Mouse (Mus musculus): ENCODE data around the gene Ramp3. TPM values are rescaled to one million over a fixed set of nuclear protein-coding genes. Genes with fewer than 3 reads are reported as not detected.

Gene Ramp3
- polyA plus RNA-seq, 1 experiment from 2014 or later, result 30.6 TPM

GRCm38 (mm10) chr11:6698281-6698680 lies 40.0 kb downstream of the Ramp3 start:
- 83% methylated on average over 10 of the region's 10 CpGs for WGBS
- Histone ChIP-seq H3K4me3 (ENCODE audit: low read length) (no peak overlapping the region), H3K9ac (ENCODE audit: low read depth, low read length) (no peak overlapping the region), H3K36me3 (ENCODE audit: control insufficient read depth, insufficient read depth, low read length) (no peaks in the 10 kb centered on the region), H3K4me1 (ENCODE audit: control insufficient read depth, insufficient read depth, low read depth, low read length) (no peaks in the 10 kb centered on the region), H3K27me3 (replicated peaks; ENCODE audit: control insufficient read depth, insufficient read depth, low read length) (no peaks in the 10 kb centered on the region), H3K27ac (ENCODE audit: low read depth, low read length) (no peak overlapping the region), H3K9me3 (ENCODE audit: control insufficient read depth, low read length) (no peaks in the 10 kb centered on the region), H3K4me2 (ENCODE audit: low read length) (no peak overlapping the region)
- ATAC-seq, result no peak

- Histone ChIP-seq H3K4me1 (ENCODE audit: control insufficient read depth, insufficient read depth, low read depth, low read length) (no peaks in the 10 kb centered on the region), H3K27ac (ENCODE audit: low read depth, low read length) (no peak overlapping the region), H3K36me3 (ENCODE audit: control insufficient read depth, insufficient read depth, low read length) (no peaks in the 10 kb centered on the region), H3K9ac (ENCODE audit: low read depth, low read length) (no peak overlapping the region), H3K27me3 (replicated peaks; ENCODE audit: control insufficient read depth, insufficient read depth, low read length) (no peaks in the 10 kb centered on the region), H3K4me2 (ENCODE audit: low read length) (no peak overlapping the region), H3K9me3 (ENCODE audit: control insufficient read depth, low read length) (no peaks in the 10 kb centered on the region), H3K4me3 (ENCODE audit: low read length) (no peak overlapping the region)
- no peak for ATAC-seq
- WGBS, result 59% methylated on average over 3 of the region's 3 CpGs
Measured at GRCm38 (mm10) chr11:6702258-6702657, 43.9 kb downstream of the Ramp3 start.

GRCm38 (mm10) chr11:6704851-6705250 lies 46.5 kb downstream of the Ramp3 start:
- H3K4me3 ChIP-seq (ENCODE audit: low read length), result no peak overlapping the region
- H3K36me3 ChIP-seq (ENCODE audit: control insufficient read depth, insufficient read depth, low read length), result no peaks in the 10 kb centered on the region
- H3K4me1 ChIP-seq (ENCODE audit: control insufficient read depth, insufficient read depth, low read depth, low read length), result no peaks in the 10 kb centered on the region
- H3K4me2 ChIP-seq (ENCODE audit: low read length), result no peak overlapping the region
- H3K27ac ChIP-seq (ENCODE audit: low read depth, low read length), result no peak overlapping the region
- H3K27me3 ChIP-seq (replicated peaks; ENCODE audit: control insufficient read depth, insufficient read depth, low read length), result no peaks in the 10 kb centered on the region
- H3K9ac ChIP-seq (ENCODE audit: low read depth, low read length), result no peak overlapping the region
- 81% methylated on average over 6 of the region's 6 CpGs for WGBS
- peaks cover 2% of the 10 kb centered on the region; the same call in 1 of the 2 replicates for H3K9me3 ChIP-seq (ENCODE audit: control insufficient read depth, low read length)
- ATAC-seq, result no peak

GRCm38 (mm10) chr11:6705516-6705915 lies 47.2 kb downstream of the Ramp3 start:
- WGBS, result 59% methylated on average over 5 of the region's 5 CpGs
- Histone ChIP-seq H3K27ac (ENCODE audit: low read depth, low read length) (no peak overlapping the region), H3K4me1 (ENCODE audit: control insufficient read depth, insufficient read depth, low read depth, low read length) (no peaks in the 10 kb centered on the region), H3K27me3 (replicated peaks; ENCODE audit: control insufficient read depth, insufficient read depth, low read length) (no peaks in the 10 kb centered on the region), H3K4me2 (ENCODE audit: low read length) (no peak overlapping the region), H3K4me3 (ENCODE audit: low read length) (no peak overlapping the region), H3K36me3 (ENCODE audit: control insufficient read depth, insufficient read depth, low read length) (no peaks in the 10 kb centered on the region), H3K9me3 (ENCODE audit: control insufficient read depth, low read length) (peaks cover 2% of the 10 kb centered on the region; the same call in 1 of the 2 replicates), H3K9ac (ENCODE audit: low read depth, low read length) (no peak overlapping the region)
- ATAC-seq, result 0 out of 2 replicates have a peak, but pooled peaks have one; percentile 14

GRCm38 (mm10) chr11:6706796-6707195 lies 48.5 kb downstream of the Ramp3 start:
- H3K4me3 ChIP-seq (ENCODE audit: low read length), result no peak overlapping the region
- WGBS, result 93% methylated on average over 13 of the region's 13 CpGs
- no peaks in the 10 kb centered on the region for H3K27me3 ChIP-seq (replicated peaks; ENCODE audit: control insufficient read depth, insufficient read depth, low read length)
- H3K36me3 ChIP-seq (ENCODE audit: control insufficient read depth, insufficient read depth, low read length), result no peaks in the 10 kb centered on the region
- no peak for ATAC-seq
- no peaks in the 10 kb centered on the region for H3K4me1 ChIP-seq (ENCODE audit: control insufficient read depth, insufficient read depth, low read depth, low read length)
- H3K27ac ChIP-seq (ENCODE audit: low read depth, low read length), result no peak overlapping the region
- H3K9me3 ChIP-seq (ENCODE audit: control insufficient read depth, low read length), result peaks cover 2% of the 10 kb centered on the region; the same call in 1 of the 2 replicates
- no peak overlapping the region for H3K9ac ChIP-seq (ENCODE audit: low read depth, low read length)
- no peak overlapping the region for H3K4me2 ChIP-seq (ENCODE audit: low read length)

GRCm38 (mm10) chr11:6708437-6708836 lies 50.1 kb downstream of the Ramp3 start:
- no peaks in the 10 kb centered on the region for H3K27me3 ChIP-seq (replicated peaks; ENCODE audit: control insufficient read depth, insufficient read depth, low read length)
- H3K4me2 ChIP-seq (ENCODE audit: low read length), result no peak overlapping the region
- no peak overlapping the region for H3K4me3 ChIP-seq (ENCODE audit: low read length)
- H3K27ac ChIP-seq (ENCODE audit: low read depth, low read length), result no peak overlapping the region
- WGBS, result 95% methylated on average over 7 of the region's 7 CpGs
- H3K9ac ChIP-seq (ENCODE audit: low read depth, low read length), result no peak overlapping the region
- peaks cover 2% of the 10 kb centered on the region; the same call in 1 of the 2 replicates for H3K9me3 ChIP-seq (ENCODE audit: control insufficient read depth, low read length)
- no peaks in the 10 kb centered on the region for H3K4me1 ChIP-seq (ENCODE audit: control insufficient read depth, insufficient read depth, low read depth, low read length)
- no peaks in the 10 kb centered on the region for H3K36me3 ChIP-seq (ENCODE audit: control insufficient read depth, insufficient read depth, low read length)
- no peak for ATAC-seq

- no peaks in the 10 kb centered on the region for H3K27me3 ChIP-seq (replicated peaks; ENCODE audit: control insufficient read depth, insufficient read depth, low read length)
- ATAC-seq, result no peak
- peaks cover 2% of the 10 kb centered on the region; the same call in 1 of the 2 replicates for H3K9me3 ChIP-seq (ENCODE audit: control insufficient read depth, low read length)
- 79% methylated on average over 2 of the region's 2 CpGs for WGBS
- no peak overlapping the region for H3K4me2 ChIP-seq (ENCODE audit: low read length)
- H3K9ac ChIP-seq (ENCODE audit: low read depth, low read length), result no peak overlapping the region
- H3K4me3 ChIP-seq (ENCODE audit: low read length), result no peak overlapping the region
- H3K4me1 ChIP-seq (ENCODE audit: control insufficient read depth, insufficient read depth, low read depth, low read length), result no peaks in the 10 kb centered on the region
- no peak overlapping the region for H3K27ac ChIP-seq (ENCODE audit: low read depth, low read length)
- no peaks in the 10 kb centered on the region for H3K36me3 ChIP-seq (ENCODE audit: control insufficient read depth, insufficient read depth, low read length)
Measured at GRCm38 (mm10) chr11:6710409-6710808, 52.1 kb downstream of the Ramp3 start.

GRCm38 (mm10) chr11:6720746-6721145 lies 62.4 kb downstream of the Ramp3 start:
- ATAC-seq, result no peak
- 94% methylated on average over 5 of the region's 5 CpGs for WGBS
- no peaks in the 10 kb centered on the region for H3K27me3 ChIP-seq (replicated peaks; ENCODE audit: control insufficient read depth, insufficient read depth, low read length)

GRCm38 (mm10) chr11:6726921-6727320 lies 68.6 kb downstream of the Ramp3 start:
- no peak overlapping the region for H3K4me2 ChIP-seq (ENCODE audit: low read length)
- no peaks in the 10 kb centered on the region for H3K36me3 ChIP-seq (ENCODE audit: control insufficient read depth, insufficient read depth, low read length)
- H3K9me3 ChIP-seq (ENCODE audit: control insufficient read depth, low read length), result no peaks in the 10 kb centered on the region
- H3K27ac ChIP-seq (ENCODE audit: low read depth, low read length), result no peak overlapping the region
- H3K9ac ChIP-seq (ENCODE audit: low read depth, low read length), result no peak overlapping the region
- no peaks in the 10 kb centered on the region for H3K27me3 ChIP-seq (replicated peaks; ENCODE audit: control insufficient read depth, insufficient read depth, low read length)
- no peaks in the 10 kb centered on the region for H3K4me1 ChIP-seq (ENCODE audit: control insufficient read depth, insufficient read depth, low read depth, low read length)
- 88% methylated on average over 5 of the region's 5 CpGs for WGBS
- ATAC-seq, result no peak
- H3K4me3 ChIP-seq (ENCODE audit: low read length), result no peak overlapping the region

More at GRCm38 (mm10) chr11:6720746-6721145, 62.4 kb downstream of the Ramp3 start:
- H3K9ac ChIP-seq (ENCODE audit: low read depth, low read length), result no peak overlapping the region
- H3K4me1 ChIP-seq (ENCODE audit: control insufficient read depth, insufficient read depth, low read depth, low read length), result no peaks in the 10 kb centered on the region
- no peak overlapping the region for H3K4me2 ChIP-seq (ENCODE audit: low read length)
- no peaks in the 10 kb centered on the region for H3K9me3 ChIP-seq (ENCODE audit: control insufficient read depth, low read length)
- no peaks in the 10 kb centered on the region for H3K36me3 ChIP-seq (ENCODE audit: control insufficient read depth, insufficient read depth, low read length)
- no peak overlapping the region for H3K4me3 ChIP-seq (ENCODE audit: low read length)
- H3K27ac ChIP-seq (ENCODE audit: low read depth, low read length), result no peak overlapping the region
